Mouse (Mus musculus) cerebellum, postnatal 4 days (tissue): ENCODE results near the gene Zfp287.
"Not testable (repeated sequence)": the region's sequence is repeated elsewhere in the genome, so short reads cannot be mapped to it uniquely, and the experiment has no call there.

Source experiments
- DNase-seq, 2 experiments: peaks; one replicate each; pipeline ENCODE4 v3.0.0; 2022; ENCODE audit warnings: low spot score in 2 of 2, mixed read lengths in 1 of 2

Zfp287 gene

DNA sequence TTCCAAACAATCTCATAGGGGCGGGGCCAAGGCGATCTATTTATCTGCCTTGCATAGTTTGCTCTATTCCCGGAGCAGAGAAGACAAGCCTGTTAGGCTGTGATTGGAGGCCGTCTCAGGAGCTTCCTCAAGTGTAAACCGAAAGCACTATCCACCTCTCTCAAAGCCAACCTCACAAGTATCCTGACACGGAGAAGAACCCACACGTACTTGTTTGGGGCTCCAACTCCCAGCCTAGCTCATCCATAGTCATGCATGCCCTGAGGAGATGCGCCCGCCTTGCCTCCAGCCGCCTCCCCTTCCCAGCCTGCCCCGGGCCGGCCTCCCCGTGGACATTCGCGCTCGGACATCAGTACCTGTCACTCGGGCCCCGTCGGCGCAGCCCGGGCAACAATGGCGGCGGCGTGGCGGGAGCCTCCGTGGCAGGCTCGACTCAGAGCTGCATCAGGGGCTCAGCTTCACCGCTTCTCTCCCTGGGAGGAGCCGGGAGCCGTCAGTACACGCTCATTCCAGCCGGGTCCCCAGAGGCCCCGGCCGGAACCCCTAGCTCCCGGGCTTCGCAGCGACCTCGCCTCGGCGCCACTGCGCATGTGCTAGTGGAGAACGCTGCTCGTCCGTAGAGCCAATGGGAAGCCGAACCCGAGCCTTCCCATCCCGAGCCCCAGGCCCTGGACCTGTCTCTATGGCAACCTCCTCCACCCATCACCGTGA is at the start of gene Zfp287:
TSS of gene Zfp287 (minus strand) at position 595 of the 711 bp plus-strand sequence.
- DNase-seq = peak; percentile 76 to 87

DNA sequence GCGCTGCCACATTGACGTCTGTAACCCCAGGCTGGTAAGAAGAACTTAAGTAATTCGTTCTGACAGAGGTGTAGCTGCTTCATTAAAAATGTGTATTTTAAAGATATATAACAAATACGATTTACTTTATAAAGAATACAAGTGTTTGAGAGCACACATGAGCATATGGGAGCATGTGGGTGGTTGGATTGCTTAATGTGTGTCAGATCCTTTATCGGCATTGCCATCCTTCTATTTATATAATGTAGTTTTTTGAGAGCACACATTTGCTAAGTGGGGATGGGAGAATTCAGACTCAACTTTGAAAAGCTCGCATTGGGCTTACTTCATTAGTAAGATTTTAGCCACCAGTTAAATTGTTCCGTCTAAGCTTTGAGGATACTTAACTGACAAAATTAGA is 44.8 kb upstream of the Zfp287 start:
- DNase-seq = no peak

DNA sequence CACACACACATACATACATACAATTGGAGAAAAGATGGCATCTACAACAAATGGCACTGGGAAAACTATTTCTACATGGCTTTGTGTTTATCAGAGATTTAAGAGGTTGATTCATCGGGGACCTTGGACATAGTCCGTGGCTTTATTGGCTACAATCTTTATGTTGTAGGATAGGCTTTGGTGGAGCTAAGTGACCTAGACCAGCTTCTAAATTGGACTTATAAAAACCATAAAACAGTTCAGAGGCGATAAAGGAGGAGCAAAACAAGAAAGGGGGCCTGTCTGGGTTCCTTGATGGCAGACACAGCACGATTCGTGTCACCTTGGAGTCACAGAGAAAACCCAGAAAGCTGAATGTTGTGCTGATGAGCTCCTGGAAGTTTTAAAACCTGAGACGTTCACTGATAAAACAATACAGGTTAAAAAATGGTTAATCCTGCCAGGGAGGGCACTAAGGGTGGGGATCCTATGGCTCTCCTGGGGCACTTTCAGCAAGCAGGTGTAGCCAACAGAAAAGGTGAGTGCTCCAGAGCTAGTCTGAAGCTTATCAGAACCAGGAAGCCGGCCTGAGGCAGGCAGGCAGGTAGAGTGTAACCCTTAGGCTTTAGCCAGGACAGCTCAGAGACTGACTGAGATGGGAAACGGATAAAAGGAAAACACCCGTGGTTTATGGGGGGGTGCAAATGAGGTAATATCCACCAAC is 29.2 kb upstream of the Zfp287 start:
- no peak for DNase-seq

- DNase-seq = no peak
Observed at GRCm38 (mm10) chr11:62758491-62758890, 26.8 kb upstream of the Zfp287 start.

- no peak for DNase-seq
Observed at GRCm38 (mm10) chr11:62757906-62758305, 26.2 kb upstream of the Zfp287 start.

GRCm38 (mm10) chr11:62757143-62757507 is 25.4 kb upstream of the Zfp287 start:
- no peak for DNase-seq

- peak; percentile 85 to 97 for DNase-seq
Observed at GRCm38 (mm10) chr11:62756456-62757142, 24.9 kb upstream of the Zfp287 start.

GRCm38 (mm10) chr11:62752780-62753179 is 21.1 kb upstream of the Zfp287 start, which contains the start of gene Gm10428:
Gm10428 (plus strand) TSS chr11:62753100.
- DNase-seq = no peak

DNA sequence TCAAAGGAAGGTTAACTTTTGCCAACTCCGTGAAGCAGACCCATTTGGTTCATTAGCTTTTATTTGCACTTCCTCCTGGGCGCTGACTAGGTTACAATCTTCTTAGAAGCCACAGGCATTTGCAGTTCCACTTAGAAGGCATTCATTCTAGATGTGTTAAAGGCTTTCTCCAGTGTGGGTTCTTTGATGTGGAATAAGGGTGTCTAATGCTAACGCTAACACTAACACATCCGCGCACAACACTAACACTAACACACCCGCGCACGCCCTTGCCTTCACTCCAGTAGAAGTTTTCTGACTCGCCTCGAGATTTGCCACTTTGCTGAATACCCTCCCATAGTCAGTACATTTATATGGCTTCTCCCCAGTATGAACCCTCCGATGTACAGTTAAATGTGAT is 20.5 kb upstream of the Zfp287 start:
- DNase-seq = no peak

- DNase-seq = not testable (repeated sequence)
Observed at GRCm38 (mm10) chr11:62749445-62749844, 17.7 kb upstream of the Zfp287 start.

- no peak for DNase-seq
Observed at GRCm38 (mm10) chr11:62748062-62748461, 16.4 kb upstream of the Zfp287 start.

DNA sequence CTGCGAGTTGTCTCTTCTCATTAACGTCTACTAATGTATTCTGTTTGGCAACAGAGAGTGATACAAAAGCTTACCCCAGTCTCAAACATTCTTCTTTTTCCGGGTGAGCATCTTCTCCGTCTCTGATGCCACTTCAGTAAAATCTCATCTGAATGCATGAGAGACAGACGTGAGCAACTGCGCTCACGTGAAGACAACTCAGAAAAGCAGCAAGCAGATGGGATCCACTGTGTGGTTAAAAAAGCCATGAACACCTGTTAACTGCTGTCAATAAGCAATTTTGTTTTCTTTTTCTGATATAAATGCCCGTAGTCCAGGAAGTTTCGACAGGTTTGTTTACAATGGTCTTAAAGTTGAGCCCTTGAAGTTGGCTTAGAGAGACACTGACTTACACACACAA is 15.5 kb upstream of the Zfp287 start:
- no peak for DNase-seq

DNA sequence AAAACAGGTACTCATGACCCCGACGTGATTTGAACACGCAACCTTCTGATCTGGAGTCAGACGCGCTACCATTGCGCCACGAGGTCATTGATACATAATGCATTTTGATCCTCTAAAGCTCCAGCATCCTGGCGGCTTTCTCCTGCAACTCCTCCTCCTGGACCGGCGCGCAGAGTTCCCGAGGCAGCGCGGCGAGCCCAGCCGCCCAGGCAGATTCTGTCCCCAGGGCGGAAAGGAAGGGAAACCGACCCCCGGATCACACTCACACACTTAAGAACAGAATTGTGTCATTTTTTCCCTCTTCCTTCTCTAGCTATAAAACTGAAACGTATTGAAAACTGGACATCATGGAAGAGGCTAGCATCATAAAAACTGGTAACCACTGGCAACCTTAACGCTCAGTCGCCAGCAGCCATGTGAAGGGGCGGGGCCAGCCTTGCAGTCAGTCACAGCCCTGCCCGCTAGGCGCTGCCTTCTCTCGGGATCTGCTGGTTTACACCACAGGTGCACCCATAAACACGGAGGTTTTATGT is 14.4 kb upstream of the Zfp287 start:
- DNase-seq = peak; percentile 37 to 54

DNA sequence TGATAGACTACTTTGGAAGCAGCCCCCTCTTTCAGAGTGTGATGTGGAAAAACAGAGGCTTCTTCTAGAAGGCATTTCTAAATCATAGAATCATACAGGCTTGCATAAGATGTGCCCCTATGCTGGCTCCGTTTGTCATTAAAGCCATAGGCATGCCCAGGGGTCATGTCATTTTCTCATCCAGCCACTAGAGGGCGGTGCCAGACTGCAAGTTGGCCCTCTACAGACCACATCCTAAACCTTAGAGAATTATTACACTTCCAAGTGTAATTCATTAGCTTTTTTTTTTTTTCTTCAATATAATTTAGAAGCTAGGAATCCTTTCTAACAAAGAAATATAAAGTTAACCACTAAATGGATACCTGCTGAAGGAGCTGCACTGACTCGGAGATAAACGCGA is 12.4 kb upstream of the Zfp287 start:
- DNase-seq = peak; percentile 45 to 75

- DNase-seq = no peak
Observed at GRCm38 (mm10) chr11:62742261-62742957, 10.7 kb upstream of the Zfp287 start.

- no peak for DNase-seq
Observed at GRCm38 (mm10) chr11:62741186-62741585, 9.5 kb upstream of the Zfp287 start.

- DNase-seq = no peak
Observed at GRCm38 (mm10) chr11:62732665-62733064, 960 bp upstream of the Zfp287 start.

DNA sequence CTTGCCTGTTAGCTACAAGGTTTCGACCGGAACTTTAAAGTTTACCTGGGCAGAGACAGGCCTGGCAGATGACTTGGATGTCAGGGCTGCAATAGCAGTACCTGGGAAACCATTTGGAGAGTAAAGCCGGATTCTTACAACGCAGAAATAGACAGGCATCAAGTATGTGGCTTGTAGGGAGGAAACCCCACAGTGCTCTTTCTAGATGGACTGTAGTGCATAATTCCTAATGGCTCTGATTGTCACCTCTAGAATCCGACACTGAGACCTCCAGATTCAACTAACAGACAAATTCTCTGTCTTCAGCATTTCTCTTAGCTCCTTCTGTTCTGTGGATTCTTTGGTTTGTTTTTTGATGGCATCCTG is 300 bp upstream of the Zfp287 start:
- no peak for DNase-seq

DNA sequence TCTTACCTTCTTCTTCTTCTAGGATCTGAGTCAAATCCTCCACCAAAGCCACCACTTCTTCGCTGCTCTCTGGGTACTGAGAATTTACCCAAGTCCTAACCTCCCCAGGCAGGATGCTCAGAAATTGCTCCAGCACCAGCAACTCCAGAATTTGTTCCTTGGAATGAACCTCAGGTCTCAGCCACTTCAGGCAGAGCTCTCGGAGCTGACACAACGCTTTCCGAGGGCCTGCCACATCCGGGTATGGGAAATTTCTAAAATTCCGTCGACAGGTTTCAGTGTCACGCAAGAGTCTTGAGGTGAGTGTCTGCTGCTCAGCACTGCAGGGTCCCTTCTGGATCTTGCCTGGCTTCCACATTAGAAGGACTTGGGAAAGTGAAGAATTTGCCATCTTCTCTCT is 3.4 kb downstream of the Zfp287 start:
- no peak for DNase-seq

DNA sequence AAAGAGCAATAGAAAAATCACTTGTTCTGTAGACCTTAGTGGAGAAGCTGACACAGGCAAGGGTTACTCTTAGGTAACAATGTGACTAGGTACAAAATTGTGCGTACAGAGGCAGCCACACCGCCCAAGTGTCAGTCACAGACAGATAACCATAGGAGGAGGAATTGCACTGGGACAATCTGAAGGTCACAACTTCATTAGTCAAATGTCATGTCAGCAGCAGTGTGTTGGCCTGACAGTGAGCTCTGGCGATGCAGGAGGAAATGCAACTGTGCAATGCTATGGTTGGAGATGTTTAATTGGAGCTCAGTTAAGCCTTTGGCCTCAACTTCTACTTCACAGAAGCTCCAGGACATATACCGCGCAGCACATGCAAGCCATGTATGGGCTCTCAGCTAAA is 21.0 kb downstream of the Zfp287 start:
- no peak for DNase-seq

- DNase-seq = no peak
Observed at GRCm38 (mm10) chr11:62708252-62708651, 23.5 kb downstream of the Zfp287 start.

DNA sequence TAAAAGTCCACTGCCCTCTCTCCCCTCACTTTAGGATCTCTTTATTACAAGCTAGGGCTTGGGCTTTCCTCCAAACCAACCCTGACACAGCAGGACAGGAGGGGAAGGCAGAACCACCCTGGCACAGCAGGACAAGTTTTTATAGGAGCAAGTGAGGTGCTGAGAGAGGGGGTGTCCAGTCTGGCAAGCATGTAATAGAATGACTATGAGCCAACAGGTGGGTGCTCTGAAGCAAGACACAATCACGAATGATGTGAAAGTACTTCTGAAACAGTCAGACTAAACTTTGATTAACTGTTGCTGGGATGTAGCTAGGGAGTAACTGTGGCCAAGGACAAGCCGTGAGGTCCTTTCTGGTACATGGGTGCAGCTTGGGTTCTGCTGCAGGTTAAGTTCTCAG is 25.6 kb downstream of the Zfp287 start:
- no peak for DNase-seq
